Mouse (Mus musculus) cortical plate, adult 2 months (tissue): ENCODE measurements at regions not wholly inside any gene's neighbourhood (a gene's known extent, or its start where the extent isn't known, plus 50 kb on each side); places are given as distances from the start of the nearest gene placed in this dataset.

ENCODE experiments used
- CTCF ChIP-seq: fragments of 200-500 bp; IDR thresholded peaks from 2 replicates; pipeline ENCODE4 v1.5.1; 2011; ENCODE audit warnings: mild to moderate bottlenecking, control low read depth, low read length; ENCODE audit not compliant: insufficient read depth; ENCODE audit errors: extremely low read depth
- POLR2A ChIP-seq: fragments of 200-500 bp; IDR thresholded peaks from 2 replicates; pipeline ENCODE4 v1.6.1; 2011; ENCODE audit warnings: mild to moderate bottlenecking, low read length, control low read depth; ENCODE audit not compliant: insufficient read depth; ENCODE audit errors: extremely low read depth

DNA sequence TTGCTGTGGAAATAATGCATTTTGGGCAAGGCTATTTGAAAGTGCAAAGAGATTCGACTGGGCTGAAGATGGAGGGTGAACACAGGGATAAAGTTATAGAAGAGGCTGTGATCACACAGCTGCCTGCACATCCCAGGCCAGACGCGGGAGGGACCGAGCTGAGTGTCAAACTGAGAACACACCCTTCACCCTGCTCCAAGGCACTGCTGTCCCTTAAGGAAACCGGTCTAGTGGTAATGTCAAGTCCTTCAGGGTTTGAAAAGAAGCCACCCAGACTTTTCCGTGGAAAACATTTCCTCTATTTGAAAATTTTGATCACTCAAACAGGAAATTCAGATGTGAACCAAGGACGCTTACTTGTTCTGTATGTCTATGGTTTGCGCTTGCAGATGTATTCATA is 134.6 kb downstream of the Gm11011 start:
- TF ChIP-seq CTCF, result no peak
- TF ChIP-seq POLR2A, result no peak
